Mouse (Mus musculus) cerebellum, adult 9-11 months (tissue): ENCODE data around the gene 1700025G04Rik.

Source experiments
- DNase-seq: peaks from one replicate; pipeline ENCODE4 v3.0.0; 2022

1700025G04Rik gene

DNA sequence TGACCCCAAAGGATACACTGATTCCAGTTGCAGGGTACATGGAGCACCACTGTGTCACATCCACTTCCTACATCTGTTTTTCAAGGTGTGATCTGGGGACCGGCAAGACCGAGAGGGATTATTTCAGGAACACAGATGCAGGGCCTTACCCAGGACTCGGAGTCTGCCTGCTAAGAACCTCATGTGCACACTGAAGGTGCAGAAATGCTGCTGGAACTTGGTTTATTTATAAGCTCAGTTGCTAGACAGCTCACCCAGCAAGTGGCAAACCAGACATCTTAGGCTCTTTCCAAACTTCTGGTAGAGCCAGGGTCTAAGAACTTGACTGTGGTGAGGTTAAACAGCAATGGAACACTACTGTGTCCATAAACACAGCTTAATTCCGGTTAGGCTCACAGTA lies 61.2 kb downstream of the 1700025G04Rik start:
- DNase-seq = no peak

GRCm38 (mm10) chr1:152026762-152027161 lies 63.2 kb downstream of the 1700025G04Rik start:
- DNase-seq = peak; percentile 82

DNA sequence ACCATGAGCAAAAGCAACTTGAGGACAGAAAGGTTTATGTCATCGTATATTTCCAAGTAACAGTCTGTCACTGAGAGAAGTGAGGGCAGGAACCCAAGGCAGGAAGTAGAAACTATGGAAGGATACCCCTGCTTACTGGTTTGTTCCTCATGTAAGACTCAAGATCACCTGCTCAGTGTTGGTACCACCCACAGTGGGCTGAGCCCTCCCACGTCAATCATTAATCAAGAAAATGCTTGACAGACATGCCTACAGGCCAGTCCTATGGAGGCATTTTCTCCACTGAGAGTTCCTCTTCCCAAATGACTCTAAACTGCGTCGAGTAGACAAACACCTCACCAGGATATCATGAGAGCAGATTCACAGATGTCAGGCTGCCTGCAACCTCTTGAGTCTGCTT lies 64.6 kb downstream of the 1700025G04Rik start:
- no peak for DNase-seq

GRCm38 (mm10) chr1:152024019-152024787 lies 65.7 kb downstream of the 1700025G04Rik start:
- DNase-seq = no peak

GRCm38 (mm10) chr1:152020812-152021211 lies 69.1 kb downstream of the 1700025G04Rik start:
- no peak for DNase-seq

DNA sequence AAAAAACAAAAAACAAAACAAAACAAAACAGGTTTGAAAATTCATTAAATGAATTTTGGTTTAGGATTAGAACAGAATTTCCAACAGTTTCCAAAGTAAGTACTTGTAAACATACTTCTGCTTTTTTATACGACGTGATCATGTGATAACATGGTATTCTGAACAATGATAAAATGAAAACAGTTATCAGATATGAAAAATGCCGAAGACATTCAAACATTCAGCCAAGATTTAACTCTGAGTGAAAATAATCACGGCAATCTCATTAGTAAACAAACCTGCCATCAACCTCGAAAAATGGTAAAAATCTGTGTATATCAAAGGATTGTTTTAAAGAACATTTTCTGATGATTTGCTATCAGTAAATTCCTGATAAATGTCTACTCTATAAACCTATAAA lies 69.9 kb downstream of the 1700025G04Rik start:
- DNase-seq = no peak

DNA sequence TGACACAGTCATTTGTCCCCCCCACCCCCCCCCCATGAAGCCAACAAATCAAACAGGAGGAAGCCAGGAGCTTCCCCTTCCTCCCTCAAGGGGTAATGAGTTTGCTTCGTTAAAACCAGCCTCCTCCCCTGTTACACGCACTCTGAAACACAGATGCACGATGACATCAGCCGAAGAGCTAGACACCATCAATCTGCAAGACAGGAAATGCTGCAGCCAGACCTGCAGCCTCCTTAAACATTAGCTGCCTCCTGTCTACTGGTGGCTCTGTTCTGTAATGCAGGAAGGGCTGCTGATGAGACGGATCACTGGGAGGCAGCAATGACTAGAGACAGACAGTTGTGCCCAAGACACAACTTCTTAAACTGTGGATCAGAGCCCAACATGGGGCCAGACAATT lies 70.7 kb downstream of the 1700025G04Rik start:
- no peak for DNase-seq

DNA sequence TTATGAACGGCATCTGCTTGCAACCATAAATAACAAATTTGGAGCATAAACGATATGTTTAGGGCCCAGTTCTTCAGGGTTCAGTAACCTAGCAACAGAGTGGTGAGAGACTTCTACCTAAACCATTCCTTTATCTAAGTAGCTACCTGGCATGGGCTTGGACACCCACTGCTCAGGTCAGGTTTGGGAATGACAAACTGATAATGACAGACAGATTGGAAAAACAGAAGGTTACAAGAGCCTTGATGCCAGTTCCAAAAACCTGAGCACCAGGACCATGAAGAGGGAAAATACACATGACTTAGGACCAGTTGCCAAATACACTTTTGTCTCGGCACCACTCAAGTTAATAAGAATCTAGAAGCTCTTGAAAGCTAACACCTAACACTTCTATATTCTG lies 71.6 kb downstream of the 1700025G04Rik start:
- peak; percentile 73 for DNase-seq

GRCm38 (mm10) chr1:152016663-152017062 lies 73.3 kb downstream of the 1700025G04Rik start:
- no peak for DNase-seq

- DNase-seq = no peak
Measured at GRCm38 (mm10) chr1:152015555-152016125, 74.3 kb downstream of the 1700025G04Rik start.

DNA sequence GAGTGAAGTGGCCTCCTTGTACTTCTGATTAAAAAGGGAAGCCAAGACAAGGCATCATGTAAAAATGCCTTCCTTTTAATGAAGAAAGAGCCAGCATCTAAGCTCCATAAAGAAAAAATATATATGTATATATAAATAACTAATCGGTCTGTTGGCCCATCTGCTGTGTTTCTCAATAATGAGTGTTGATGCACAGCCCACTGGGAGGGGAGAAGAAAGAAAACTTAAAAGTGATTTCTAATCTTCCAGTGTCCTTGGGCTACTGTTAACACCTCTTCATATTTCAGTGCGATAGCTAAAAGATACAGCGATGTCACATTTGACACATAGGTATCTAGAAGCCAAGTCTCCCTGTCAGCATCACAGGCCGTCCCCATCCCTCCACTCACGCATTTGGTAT lies 78.2 kb downstream of the 1700025G04Rik start:
- DNase-seq = no peak

GRCm38 (mm10) chr1:152010251-152010980 lies 79.5 kb downstream of the 1700025G04Rik start:
- no peak for DNase-seq

DNA sequence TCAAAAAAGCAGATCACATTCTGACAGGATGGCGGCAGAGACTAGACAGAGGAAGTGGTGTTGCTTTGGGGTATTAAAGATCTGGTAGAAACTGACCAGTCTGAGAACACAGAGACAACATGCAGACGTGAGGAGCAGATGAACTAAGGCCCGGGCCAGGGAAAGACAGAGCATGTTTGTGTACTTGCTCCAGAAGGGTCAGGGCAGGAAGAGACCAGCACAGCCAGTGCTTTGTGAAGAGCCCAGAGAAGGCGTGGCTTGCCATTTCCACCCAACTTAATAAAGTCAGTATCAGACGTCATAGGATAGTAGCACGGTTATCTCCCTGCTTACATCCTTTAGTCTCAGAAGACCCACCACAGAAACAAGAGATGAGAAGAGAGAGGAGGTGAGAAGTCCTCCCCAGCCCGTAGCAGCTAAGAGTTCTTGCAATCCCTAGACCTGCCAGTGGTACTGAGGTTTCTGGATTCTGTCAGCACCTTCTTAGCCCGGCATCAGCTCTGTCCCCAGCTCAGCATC lies 81.4 kb downstream of the 1700025G04Rik start:
- DNase-seq = no peak

- DNase-seq = no peak
Measured at GRCm38 (mm10) chr1:152006529-152006928, 83.4 kb downstream of the 1700025G04Rik start.

GRCm38 (mm10) chr1:152004509-152004908 lies 85.4 kb downstream of the 1700025G04Rik start:
- no peak for DNase-seq

DNA sequence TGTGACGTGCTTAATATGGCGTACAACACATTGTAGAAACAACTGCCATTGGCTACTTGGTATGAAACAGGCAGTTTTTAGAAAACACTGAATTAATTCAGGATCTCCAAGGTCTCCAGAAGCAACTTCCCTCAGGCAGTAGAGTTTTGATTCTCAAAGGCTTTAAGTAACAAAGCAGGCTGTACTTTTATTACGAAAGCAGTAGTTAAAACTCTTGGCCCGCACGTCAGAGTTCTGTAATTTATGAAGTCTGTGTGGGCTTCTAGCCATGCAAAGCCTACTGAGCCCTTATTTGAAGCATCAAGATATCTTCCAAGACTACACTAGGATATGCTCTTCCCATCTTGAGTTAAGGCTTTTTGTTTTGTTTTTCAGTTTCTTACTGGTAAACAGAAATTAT lies 89.5 kb downstream of the 1700025G04Rik start:
- no peak for DNase-seq

- peak; percentile 75 for DNase-seq
Measured at GRCm38 (mm10) chr1:151999424-151999842, 90.5 kb downstream of the 1700025G04Rik start.

- no peak for DNase-seq
Measured at GRCm38 (mm10) chr1:151998721-151999206, 91.2 kb downstream of the 1700025G04Rik start.

- DNase-seq = no peak
Measured at GRCm38 (mm10) chr1:151997591-151997990, 92.3 kb downstream of the 1700025G04Rik start.

DNA sequence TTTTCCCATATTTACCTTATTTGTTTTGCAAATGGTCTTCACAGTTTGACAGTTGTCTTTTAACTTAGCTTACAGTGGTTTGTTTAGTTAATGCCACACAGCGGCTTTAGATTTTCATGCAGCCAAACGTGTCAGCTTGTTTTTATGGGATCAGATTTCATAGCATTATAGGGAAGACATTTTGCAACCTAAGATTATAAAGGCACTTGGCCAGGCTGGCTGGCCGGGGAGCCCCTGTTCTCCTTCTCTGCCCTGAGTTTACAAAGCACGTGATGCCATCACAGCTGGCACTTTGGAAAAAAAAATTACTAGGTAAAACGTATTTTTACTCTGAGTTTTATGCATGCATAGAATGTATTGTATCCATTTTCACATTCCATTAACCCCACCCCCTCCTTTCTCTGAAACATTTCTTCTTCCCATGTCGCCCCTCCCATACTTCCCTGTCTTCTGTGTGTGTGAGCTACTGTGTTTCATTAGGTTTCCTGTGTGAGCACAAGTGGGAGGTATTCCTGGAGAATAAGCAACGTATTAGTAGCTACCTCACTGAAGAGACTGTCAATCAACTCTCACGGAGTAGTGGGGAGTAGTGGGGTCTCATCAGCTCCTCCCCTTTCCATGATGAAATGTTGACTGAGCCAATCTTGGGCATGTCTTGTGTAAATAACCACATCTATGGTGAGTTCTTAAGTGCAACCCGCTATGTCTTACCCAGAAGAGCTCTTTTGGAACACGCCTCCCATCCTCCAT lies 93.8 kb downstream of the 1700025G04Rik start:
- no peak for DNase-seq

DNA sequence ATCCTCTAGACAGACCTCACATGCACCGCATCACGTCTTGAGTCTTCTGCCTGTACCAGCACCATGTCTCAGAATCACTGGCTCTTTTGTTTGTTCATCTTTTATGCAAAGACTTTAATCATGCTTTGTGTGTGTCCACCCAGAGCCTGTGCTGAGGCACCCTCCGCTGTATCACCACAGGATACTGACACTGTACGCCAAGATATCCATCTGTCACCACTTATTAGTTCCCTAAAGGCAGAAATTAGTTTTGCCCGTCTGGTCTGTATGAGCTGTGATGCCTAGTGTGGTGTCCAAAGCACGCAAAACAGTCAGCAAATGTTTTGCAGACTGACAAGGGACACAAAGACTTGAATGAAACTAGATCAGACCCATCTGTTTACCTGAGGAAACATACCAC lies 95.7 kb downstream of the 1700025G04Rik start:
- peak; percentile 81 for DNase-seq

DNA sequence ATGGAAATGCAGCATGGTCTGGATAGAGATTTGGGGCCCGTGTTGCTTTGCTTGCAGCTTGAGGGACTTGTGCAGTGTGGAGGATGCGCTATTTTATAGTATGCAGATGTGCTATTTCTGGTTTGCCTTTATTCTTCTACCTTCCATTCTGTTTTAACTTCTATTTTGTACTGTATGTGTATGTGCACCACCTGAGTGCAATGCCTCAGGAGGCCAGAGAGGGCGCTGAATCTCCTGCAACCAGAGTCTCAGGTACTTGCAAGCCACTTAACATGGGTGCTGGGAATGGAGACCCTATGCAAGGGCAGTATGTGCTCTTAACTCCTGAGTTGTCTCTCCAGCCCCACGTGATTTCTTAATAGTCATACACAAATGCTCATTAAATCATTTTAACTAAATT lies 98.4 kb downstream of the 1700025G04Rik start:
- no peak for DNase-seq

DNA sequence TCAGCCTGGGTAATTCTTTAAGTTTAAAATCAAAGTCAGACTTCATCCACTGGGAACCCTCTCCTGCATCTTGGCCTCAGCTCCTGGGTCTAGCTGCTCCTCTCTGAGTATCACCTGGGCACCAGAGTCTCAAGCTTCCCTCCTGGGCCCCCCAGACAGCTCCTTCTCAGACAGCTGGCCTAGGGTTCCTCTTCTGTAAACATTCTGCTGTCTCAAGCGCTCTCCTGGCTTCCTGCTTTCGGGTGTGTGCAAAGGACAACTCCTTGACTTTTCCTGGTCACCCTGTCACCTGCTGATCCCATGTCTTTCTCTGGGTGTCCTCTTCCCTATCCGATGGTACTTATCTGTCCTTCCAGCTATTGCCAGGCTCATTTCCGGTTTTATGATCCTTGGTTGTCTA lies 99.3 kb downstream of the 1700025G04Rik start:
- DNase-seq = no peak
